Mouse (Mus musculus) B cell, adult 62 days (primary cell): ENCODE measurements around the gene Tut7. TPM values are rescaled to one million over a fixed set of nuclear protein-coding genes. Genes with fewer than 3 reads are reported as not detected.

Experiments
- total RNA-seq: library from RNA; stranded (reverse); gene quantifications from 4 replicates; pipeline ENCODE4 v1.2.4, GENCODE M21; 2023

Tut7 gene
- 266 to 273 TPM (median 269 TPM) in 4 replicates for total RNA-seq

DNA sequence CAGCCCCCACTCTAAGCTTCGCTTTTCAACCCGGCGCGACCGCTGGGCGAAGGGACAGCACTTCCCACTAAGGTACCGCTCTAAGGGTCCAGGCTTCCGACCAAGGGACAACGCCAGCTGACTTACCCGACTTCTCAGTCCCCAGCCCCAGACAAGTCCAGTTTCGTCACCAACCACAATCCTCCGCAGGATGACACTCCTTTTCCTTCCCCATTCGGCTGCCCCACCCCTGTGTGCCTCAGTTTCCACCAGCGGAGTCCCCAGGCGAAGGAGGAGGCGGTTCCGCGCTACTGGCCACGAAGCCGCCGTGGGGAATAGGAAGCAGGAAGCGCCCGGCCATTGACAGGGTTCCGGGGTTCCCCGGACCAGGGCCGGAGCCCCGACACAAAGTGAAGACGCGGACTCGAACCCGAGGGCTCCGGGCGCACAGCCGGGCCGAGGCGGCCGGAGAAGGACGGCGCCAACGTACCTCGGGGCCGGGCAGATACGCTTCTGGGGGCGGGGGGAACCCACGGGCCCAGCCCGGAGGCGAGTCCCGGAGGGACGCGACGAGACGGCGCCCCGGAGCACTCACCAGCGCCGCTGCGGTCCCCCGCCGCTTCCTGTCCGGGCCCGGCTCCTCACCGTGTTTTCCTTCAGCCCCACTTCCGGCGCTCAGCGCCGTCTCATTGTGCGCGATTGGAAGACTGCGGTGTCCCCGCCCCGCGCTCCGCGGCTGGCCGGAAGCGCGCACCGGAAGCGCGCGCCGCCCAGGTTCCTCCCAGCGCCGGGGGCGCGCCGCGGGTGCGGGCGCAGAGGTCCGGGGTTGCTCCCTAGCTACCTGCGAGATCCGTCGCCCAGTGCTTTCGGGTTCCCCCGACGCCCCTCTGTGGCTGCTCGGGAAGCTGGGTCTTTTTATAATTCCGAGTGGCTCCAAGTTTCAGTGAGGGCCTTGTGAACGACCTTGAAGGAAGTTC is at the start of gene Tut7:
TSS of gene Tut7 (minus strand) at position 641 of the 956 bp plus-strand sequence.

DNA sequence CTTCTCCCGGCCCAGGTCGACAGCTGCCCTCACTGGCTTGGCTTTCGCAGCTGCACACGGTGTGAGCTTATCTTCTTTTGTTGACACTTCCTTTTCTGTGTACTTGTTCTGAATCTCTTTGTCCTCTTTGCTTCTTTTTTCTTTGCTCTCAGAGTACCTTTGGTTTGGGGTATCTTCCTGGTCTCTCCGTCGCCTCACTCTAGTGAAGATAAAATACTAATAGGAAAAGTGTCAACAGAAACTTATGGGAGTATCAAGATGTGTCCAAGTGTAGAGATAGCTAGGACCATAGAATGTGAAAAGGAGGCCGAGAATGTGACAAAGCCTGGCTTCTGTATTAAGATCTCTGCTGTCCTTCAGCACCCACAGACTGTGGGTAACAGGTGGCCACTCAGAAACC is 40.8 kb downstream of the Tut7 start, which contains the start of gene Gm49354:
TSS of gene Gm49354 (minus strand) at position 101 of the 400 bp plus-strand sequence.

DNA sequence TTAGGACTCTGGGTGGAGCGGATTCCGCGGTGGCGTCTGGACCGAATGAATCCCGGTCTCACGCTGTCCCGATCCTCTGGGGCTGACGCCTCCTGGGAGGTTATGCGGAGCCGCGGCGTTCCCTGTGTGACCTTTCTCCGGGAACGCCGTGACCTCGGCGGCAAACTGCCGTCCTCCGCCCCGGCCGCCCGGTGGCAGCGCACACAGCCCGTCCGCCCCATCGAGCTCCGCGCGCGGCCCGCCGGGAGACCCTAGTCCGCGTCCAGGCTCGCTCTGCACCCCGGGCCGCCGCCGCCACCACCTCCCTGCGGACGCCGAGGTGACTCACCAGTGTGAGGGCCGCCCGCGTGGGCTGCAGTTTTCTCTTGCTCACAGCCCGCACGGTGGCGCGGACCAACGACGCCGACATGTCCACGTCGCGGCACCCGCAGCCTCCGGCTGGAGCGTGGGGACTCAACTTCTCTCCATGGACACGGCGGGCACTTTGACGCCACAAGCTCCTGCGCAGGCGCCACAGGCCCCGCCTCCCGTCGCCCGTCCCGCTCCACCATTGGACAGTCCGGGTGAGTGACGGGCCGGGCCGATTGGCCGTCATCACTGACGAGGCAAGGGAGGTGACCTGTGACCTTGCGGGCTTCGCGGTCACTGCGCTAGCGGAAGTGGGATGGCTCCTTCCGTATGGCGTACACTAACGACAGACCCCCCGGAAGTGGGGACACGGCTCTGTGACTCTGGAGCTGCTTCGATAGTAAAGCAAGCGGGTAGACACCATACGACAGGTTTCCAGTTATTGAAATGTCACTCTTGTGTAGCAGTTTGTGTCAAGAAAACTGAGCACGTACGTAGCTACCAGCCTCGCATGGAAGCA is 53.4 kb downstream of the Tut7 start, which contains the start of gene Isca1:
TSS of gene Isca1 (minus strand) at position 515 of the 868 bp plus-strand sequence.

DNA sequence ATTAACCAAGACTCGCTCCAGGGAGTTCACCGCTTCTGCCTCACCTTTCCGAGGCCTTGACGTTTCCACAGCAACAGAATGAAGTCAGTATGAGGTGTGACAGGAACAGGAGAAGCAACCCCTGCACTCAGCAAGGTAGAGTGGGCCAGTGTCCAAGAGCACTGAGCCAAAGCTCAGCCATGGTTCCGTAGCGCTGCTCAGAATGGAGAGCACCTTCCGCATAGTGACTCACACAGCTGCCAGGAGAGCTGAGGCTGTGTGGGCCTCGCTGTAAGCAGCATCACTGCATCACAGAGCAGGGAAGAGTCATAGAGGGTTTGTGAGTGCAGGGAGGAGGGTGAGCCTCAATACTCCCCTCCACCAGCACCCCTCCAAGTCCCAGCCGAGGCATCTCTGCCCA is 76.2 kb downstream of the Tut7 start, which contains the start of gene 1700014D04Rik:
TSS of gene 1700014D04Rik (minus strand) at position 42 of the 400 bp plus-strand sequence.

DNA sequence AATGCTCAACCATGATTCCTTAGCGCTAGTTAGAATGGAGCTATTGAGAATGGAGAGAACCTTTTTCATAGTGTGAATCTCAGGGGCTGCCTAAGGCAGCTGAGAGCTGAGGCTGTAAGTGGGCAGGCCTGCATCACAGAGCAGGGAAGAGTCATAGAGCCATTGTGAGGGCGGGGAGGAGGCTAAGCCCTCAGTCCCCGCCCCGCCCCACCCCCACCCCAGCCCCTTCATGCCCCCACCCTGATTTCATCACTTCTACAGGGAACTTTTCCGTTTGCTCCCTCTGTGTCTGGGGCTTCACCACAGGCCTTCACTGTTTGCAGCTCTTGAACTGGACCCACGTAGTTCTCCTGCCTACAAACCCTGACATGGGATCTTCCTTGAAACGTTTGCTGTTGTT is 91.3 kb downstream of the Tut7 start, which contains the start of gene Spata31d1d:
TSS of gene Spata31d1d (minus strand) at position 101 of the 400 bp plus-strand sequence.

Other genes starting within 250 kb of the Tut7 start
- 54.1 to 69.6 TPM (median 56.8 TPM) in 4 replicates for gene Agtpbp1, start 237.9 kb downstream of the Tut7 start, total RNA-seq
- 56.5 to 67.1 TPM (median 63.9 TPM) in 4 replicates for gene Naa35, start 237.9 kb downstream of the Tut7 start, total RNA-seq
- 19.5 to 26.9 TPM (median 20.3 TPM) in 4 replicates for gene Golm1, start 147.3 kb downstream of the Tut7 start, total RNA-seq
- not detected in 4 replicates for gene 4921517D22Rik, start 129.0 kb downstream of the Tut7 start, total RNA-seq
- 0.09 TPM in 1 of 4 replicates, not detected in the others for gene Spata31d1a, start 112.8 kb downstream of the Tut7 start, total RNA-seq
- not detected in 4 replicates for gene Spata31d1b, start 110.9 kb downstream of the Tut7 start, total RNA-seq
- not detected in 4 replicates for gene Spata31d1d, start 91.4 kb downstream of the Tut7 start, total RNA-seq
- gene 1700014D04Rik, start 76.4 kb downstream of the Tut7 start, total RNA-seq, result 0.17 to 0.18 TPM in 2 of 4 replicates, not detected in the others
- 93.6 to 97.7 TPM (median 94.8 TPM) in 4 replicates for gene Isca1, start 53.3 kb downstream of the Tut7 start, total RNA-seq
- gene Gm49354, start 40.9 kb downstream of the Tut7 start, total RNA-seq, result not detected in 4 replicates